Mouse (Mus musculus) lung, postnatal 36 days (tissue): Measurements from ENCODE around the gene Psmd11.

Experiments used
- DNase-seq: peaks from one replicate; pipeline ENCODE4 v3.0.0; 2022; ENCODE audit warnings: mixed read lengths

Psmd11 gene

GRCm38 (mm10) chr11:80507791-80508190 lies 79.4 kb downstream of the Psmd11 start:
- DNase-seq = no peak

GRCm38 (mm10) chr11:80508361-80509175 lies 80.2 kb downstream of the Psmd11 start:
- DNase-seq = peak; percentile 43

GRCm38 (mm10) chr11:80509176-80509506 lies 80.7 kb downstream of the Psmd11 start:
- DNase-seq = no peak

GRCm38 (mm10) chr11:80510124-80510523 lies 81.7 kb downstream of the Psmd11 start:
- DNase-seq = no peak

- DNase-seq = no peak
These were observed 84.1 kb downstream of the Psmd11 start for GRCm38 (mm10) chr11:80512313-80513056.

GRCm38 (mm10) chr11:80513796-80514195 lies 85.4 kb downstream of the Psmd11 start:
- no peak for DNase-seq

GRCm38 (mm10) chr11:80515346-80515745 lies 86.9 kb downstream of the Psmd11 start:
- DNase-seq = no peak

- no peak for DNase-seq
These were observed 87.5 kb downstream of the Psmd11 start for GRCm38 (mm10) chr11:80515895-80516294.

GRCm38 (mm10) chr11:80518421-80519367 lies 90.3 kb downstream of the Psmd11 start:
- DNase-seq = no peak

- DNase-seq = no peak
These were observed 92.7 kb downstream of the Psmd11 start for GRCm38 (mm10) chr11:80521148-80521547.
